Mouse (Mus musculus) forebrain, embryonic 15.5 days (tissue): ENCODE results near the gene Mpo. TPM values are rescaled to one million over a fixed set of nuclear protein-coding genes. Genes with fewer than 3 reads are reported as not detected.

Experiments used
- ATAC-seq: fragments of 200-750 bp; cut with Nextera tagmentation; replicated peaks from 2 replicates; pipeline ENCODE4 v1.8.0; 2017; ENCODE audit warnings: mild to moderate bottlenecking, moderate TSS enrichment, moderate library complexity
- H3K27ac ChIP-seq: fragments of 300-500 bp; sonication (generic); replicated peaks from 2 replicates; pipeline ENCODE4 v1.5.1; 2015; ENCODE audit warnings: mild to moderate bottlenecking, inconsistent platforms
- H3K27me3 ChIP-seq: fragments of 300-500 bp; sonication (generic); 2 replicates; pipeline ENCODE4 v1.6.1; 2015; ENCODE audit warnings: inconsistent platforms
- H3K36me3 ChIP-seq: fragments of 300-500 bp; sonication (generic); 2 replicates; pipeline ENCODE4 v1.6.1; 2015; ENCODE audit warnings: mild to moderate bottlenecking, inconsistent platforms
- H3K4me1 ChIP-seq: fragments of 300-500 bp; sonication (generic); 2 replicates; pipeline ENCODE4 v1.6.1; 2015; ENCODE audit warnings: inconsistent platforms
- H3K4me2 ChIP-seq: fragments of 300-500 bp; sonication (generic); replicated peaks from 2 replicates; pipeline ENCODE4 v1.6.1; 2015; ENCODE audit warnings: mild to moderate bottlenecking, inconsistent platforms
- H3K4me3 ChIP-seq: fragments of 300-500 bp; sonication (generic); 2 replicates; pipeline ENCODE4 v1.5.1; 2015; ENCODE audit warnings: mild to moderate bottlenecking, inconsistent platforms
- H3K9ac ChIP-seq: fragments of 300-500 bp; sonication (generic); replicated peaks from 2 replicates; pipeline ENCODE4 v1.6.1; 2015; ENCODE audit warnings: mild to moderate bottlenecking, inconsistent platforms
- H3K9me3 ChIP-seq: fragments of 300-500 bp; sonication (generic); 2 replicates; pipeline ENCODE4 v1.6.1; 2016; ENCODE audit warnings: inconsistent platforms
- WGBS: fragments of 180-500 bp; shearing (Covaris S2); methylation state at CpG from one replicate; pipeline ENCODE4 v1.1.7; 2015; ENCODE audit warnings: mixed read lengths; 5-methylcytosine and 5-hydroxymethylcytosine counted together
- polyA plus RNA-seq: library from polyadenylated mRNA; unstranded; fragments of >200 nt; fragmentation: Nextera tagmentation; extraction: Ambion mirVana; gene quantifications from 2 replicates; pipeline ENCODE4 v1.2.1, GENCODE M21; 2015

Gene Mpo
- polyA plus RNA-seq, result 0.18 and 0.27 TPM in 2 replicates

DNA sequence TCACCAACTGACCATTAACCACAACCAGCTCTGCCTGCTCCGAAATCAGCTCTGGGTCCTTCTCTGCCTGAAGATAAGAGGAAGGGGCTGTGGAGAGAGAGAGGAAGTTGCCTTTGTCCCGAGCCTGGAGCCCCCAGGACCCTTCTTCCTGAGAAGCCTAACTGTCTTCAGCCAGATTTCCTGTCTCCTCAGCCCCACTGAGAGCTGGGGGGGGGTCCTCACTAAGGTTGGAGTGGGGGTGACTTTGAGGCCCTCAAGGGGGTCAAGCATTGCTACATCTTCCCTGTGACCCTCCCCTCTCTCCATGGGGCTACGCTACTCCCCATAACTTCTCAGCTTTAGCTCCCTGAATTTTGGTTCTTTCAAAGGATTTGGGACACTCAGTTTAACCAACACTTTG lies at the start of gene Mpo:
Mpo (plus strand) TSS at position 122 of the 400 bp plus-strand sequence.
- H3K9me3 ChIP-seq, result no peaks in the 10 kb centered on the region
- no peak within 1 kb of the TSS for H3K4me2 ChIP-seq
- no peak for ATAC-seq
- no peak within 1 kb of the TSS for H3K4me3 ChIP-seq
- no peak within 1 kb of the TSS for H3K27ac ChIP-seq
- WGBS, result 62% methylated on average over 3 of the region's 3 CpGs
- H3K4me1 ChIP-seq, result no peaks in the 10 kb centered on the region
- no peak within 1 kb of the TSS for H3K9ac ChIP-seq
- H3K27me3 ChIP-seq, result no peaks in the 10 kb centered on the region
- H3K36me3 ChIP-seq, result no peaks in the 10 kb centered on the region

DNA sequence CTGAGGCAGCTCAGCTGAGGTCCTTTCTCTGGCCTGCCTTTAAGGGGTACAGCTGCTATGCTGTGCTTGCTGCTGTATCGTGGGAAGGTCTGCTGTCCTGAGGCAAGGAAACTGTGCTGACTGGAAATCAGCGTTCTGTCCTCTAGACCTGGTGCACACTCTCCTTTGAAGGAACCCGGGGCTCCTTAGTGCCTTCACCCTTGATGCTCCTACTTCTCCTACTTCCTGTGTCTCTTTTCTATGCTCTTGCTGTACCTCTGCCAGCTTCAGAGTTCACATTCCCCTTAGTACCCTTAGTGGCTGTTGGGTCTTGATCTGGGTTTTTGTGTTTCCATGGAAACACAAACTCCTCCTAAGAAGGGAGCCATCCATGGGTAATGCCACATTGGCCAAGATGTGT lies 49.7 kb upstream of the Mpo start:
- 93% methylated on average over 3 of the region's 3 CpGs for WGBS

DNA sequence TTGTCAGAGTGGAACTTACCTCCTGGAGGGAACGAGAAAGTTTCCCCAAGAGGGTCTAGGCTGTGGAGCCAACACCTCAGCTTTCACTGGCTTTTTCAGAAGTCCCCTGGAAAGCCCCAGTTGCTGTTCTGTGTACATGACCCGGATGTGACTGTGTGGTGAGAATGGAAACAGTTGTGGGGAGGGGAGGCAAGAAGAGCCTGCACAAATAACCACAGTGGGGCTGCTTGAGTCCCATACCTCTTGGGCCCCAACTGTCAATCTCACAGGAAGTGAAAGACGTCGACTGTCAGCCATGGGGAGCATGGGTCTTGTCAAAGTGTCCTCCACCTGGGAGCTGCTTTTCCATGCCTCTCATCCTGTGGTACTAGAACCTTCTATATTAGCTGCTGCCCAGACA lies 48.4 kb upstream of the Mpo start:
- Histone ChIP-seq H3K9me3 (no peaks in the 10 kb centered on the region), H3K27ac (no peak overlapping the region), H3K27me3 (0 out of 2 replicates have a peak, but pooled peaks cover 3% of the 10 kb centered on the region), H3K9ac (no peak overlapping the region), H3K36me3 (peaks cover 49% of the 10 kb centered on the region), H3K4me1 (no peaks in the 10 kb centered on the region), H3K4me3 (no peak overlapping the region), H3K4me2 (no peak overlapping the region)
- no peak for ATAC-seq
- 84% methylated on average over 4 of the region's 4 CpGs for WGBS

More for the DNA sequence above, 49.7 kb upstream of the Mpo start:
- H3K27me3 ChIP-seq, result no peaks in the 10 kb centered on the region
- H3K27ac ChIP-seq, result no peak overlapping the region
- no peak overlapping the region for H3K9ac ChIP-seq
- H3K9me3 ChIP-seq, result no peaks in the 10 kb centered on the region
- H3K4me2 ChIP-seq, result no peak overlapping the region
- peaks cover 56% of the 10 kb centered on the region for H3K36me3 ChIP-seq
- H3K4me1 ChIP-seq, result no peaks in the 10 kb centered on the region
- ATAC-seq, result no peak
- no peak overlapping the region for H3K4me3 ChIP-seq

DNA sequence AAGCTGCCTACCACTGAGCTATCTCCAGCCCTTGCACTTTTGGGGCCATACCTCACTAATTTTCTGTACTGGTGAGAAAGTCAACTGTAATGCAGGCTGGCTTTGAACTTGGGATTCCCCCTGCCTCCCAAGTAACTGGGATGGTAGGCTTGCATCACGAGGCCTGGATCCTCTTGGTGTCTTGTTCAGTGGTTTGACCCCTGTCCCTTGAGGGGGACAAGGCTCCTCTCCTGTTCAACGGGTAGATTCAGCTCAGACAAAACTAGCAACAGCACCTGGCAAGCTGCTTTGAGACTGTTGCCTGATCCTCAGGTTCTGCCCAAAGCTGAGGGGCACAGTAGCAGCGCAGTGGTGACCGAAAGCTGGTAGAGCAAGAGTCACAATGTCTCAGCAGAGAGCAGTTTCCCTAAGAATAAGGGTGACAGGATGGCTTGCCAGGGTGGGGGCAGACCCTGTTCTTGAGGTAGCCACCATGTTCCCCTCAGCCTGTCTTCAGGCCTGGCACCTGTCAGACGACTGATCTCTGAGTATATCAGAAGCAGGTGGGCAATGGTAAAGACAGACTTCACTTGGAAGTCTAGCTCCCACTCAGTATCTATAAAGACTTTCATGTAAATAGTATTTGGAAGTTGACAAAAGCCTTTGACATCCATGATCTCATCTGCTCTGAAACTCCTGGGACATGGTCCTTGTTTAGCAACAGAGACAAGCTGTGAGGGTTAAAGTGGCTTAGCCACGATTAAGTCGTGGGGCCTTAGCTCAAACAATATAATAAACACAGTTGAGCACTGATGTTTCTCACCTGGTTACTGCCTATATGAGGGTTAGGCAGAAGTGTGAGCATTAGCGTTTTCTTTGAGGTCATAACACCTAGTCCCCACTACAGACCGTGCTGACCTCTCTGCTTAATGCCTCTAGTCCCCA lies 47.5 kb upstream of the Mpo start:
- H3K27me3 ChIP-seq, result 0 out of 2 replicates have a peak, but pooled peaks cover 3% of the 10 kb centered on the region
- H3K9ac ChIP-seq, result no peak overlapping the region
- H3K4me1 ChIP-seq, result no peaks in the 10 kb centered on the region
- no peaks in the 10 kb centered on the region for H3K9me3 ChIP-seq
- H3K27ac ChIP-seq, result no peak overlapping the region
- H3K4me3 ChIP-seq, result no peak overlapping the region
- ATAC-seq, result no peak
- no peak overlapping the region for H3K4me2 ChIP-seq
- 84% methylated on average over 9 of the region's 9 CpGs for WGBS
- peaks cover 39% of the 10 kb centered on the region for H3K36me3 ChIP-seq

DNA sequence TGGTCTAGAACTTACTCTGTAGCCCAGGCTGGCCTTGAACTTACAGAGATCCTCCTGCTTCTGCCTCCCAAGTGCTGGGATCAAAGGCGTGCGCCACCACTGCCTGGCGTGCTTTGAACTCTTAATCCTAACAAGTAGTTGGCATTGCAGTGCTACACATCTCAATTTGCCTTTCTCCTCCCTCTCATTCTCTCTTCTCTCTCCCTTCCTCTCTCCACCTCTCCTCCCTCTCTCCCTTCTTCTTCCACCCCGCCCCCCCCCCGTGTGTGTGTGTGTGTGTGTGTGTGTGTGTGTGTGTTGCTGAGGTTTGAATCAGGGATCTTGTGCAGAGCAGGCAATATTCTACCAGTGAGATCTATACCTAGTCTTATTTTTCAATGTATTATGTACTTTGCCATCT lies 46.1 kb upstream of the Mpo start:
- Histone ChIP-seq H3K4me3 (no peak overlapping the region), H3K27ac (no peak overlapping the region), H3K27me3 (0 out of 2 replicates have a peak, but pooled peaks cover 3% of the 10 kb centered on the region), H3K4me1 (no peaks in the 10 kb centered on the region), H3K9ac (no peak overlapping the region), H3K4me2 (no peak overlapping the region), H3K36me3 (peaks cover 28% of the 10 kb centered on the region), H3K9me3 (no peaks in the 10 kb centered on the region)
- WGBS, result 96% methylated on average over 5 of the region's 5 CpGs
- no peak for ATAC-seq

DNA sequence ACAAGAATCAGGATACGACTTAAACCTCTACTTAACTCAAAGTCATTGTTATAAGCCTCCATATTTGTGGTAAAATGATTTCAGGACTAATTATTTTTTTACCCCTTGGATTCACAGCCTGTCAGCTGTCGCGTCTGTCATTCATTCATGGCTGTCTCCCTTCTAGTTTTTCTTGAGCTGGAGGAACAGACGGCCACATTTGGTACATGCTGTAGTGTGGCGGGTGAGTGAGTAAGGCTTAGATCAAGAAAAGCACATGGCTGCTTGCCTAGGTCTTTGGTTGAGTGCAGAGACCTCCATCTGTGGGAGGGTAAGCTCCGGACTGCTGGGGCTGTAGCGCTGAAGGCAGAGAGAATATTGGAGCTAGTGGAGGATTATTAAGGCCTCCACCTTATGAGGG lies 45.7 kb upstream of the Mpo start:
- no peak overlapping the region for H3K4me3 ChIP-seq
- no peak overlapping the region for H3K9ac ChIP-seq
- ATAC-seq, result no peak
- peaks cover 24% of the 10 kb centered on the region for H3K36me3 ChIP-seq
- H3K4me1 ChIP-seq, result no peaks in the 10 kb centered on the region
- H3K27ac ChIP-seq, result no peak overlapping the region
- H3K27me3 ChIP-seq, result 0 out of 2 replicates have a peak, but pooled peaks cover 3% of the 10 kb centered on the region
- H3K4me2 ChIP-seq, result no peak overlapping the region
- H3K9me3 ChIP-seq, result no peaks in the 10 kb centered on the region
- WGBS, result 85% methylated on average over 7 of the region's 7 CpGs

DNA sequence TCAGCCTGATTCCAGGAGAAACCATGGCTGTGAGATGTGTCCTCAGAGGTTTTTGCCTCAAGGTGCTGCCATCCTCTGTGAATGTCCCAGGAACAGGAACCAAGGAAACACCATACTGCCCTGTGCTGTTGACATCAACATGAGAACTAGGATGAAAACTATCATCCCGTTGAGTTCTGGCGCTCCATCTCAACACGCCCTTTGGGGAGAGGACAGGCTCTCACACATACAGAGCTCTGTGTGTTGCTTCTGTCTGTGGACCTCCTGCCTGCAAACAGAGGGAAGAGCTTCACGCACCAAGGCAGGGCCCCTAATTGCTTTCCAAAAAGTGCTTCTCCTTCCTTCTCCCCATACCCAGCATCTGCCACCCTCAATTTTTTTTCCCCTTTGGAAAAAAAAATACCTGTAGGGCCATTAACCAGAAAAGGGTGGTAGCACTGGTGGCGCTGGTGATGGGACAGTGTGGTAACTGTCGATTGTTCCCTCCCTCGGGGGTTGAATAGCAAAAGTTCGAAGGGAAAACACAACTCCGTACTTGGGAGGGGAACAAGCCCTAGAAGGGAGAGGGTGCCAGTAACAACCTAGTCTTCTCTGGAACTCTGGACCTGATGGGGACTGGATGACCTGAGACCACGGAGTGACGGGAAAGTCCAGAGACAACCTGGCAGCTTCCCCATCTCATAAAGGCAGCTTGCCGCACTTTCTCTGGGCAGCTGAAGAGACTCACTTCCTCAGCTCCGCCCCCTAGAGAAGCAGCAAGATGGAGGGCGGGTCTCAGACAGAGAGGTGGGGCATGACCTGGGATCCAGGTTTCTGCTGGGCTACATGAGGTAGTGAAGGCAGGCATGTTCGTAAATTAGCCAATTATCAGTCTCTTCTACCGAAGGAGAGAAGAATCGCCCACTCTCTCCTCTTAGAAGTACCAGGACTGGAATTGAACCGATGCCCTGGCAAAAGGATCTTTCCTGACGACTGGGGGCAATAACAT lies 45.0 kb upstream of the Mpo start:
- no peak overlapping the region for H3K27ac ChIP-seq
- no peak for ATAC-seq
- H3K9me3 ChIP-seq, result no peaks in the 10 kb centered on the region
- no peak overlapping the region for H3K4me3 ChIP-seq
- H3K27me3 ChIP-seq, result 0 out of 2 replicates have a peak, but pooled peaks cover 3% of the 10 kb centered on the region
- no peaks in the 10 kb centered on the region for H3K4me1 ChIP-seq
- no peak overlapping the region for H3K9ac ChIP-seq
- 44% methylated on average over 19 of the region's 19 CpGs for WGBS
- no peak overlapping the region for H3K4me2 ChIP-seq
- peaks cover 19% of the 10 kb centered on the region for H3K36me3 ChIP-seq

- Histone ChIP-seq H3K9ac (no peak overlapping the region), H3K36me3 (peaks cover 10% of the 10 kb centered on the region), H3K4me1 (no peaks in the 10 kb centered on the region), H3K4me3 (no peak overlapping the region), H3K9me3 (no peaks in the 10 kb centered on the region), H3K27ac (no peak overlapping the region), H3K27me3 (0 out of 2 replicates have a peak, but pooled peaks cover 3% of the 10 kb centered on the region), H3K4me2 (no peak overlapping the region)
- whole genome bisulfite sequencing, result 73% methylated on average over 18 of the region's 18 CpGs
- ATAC-seq, result no peak
Measured at GRCm38 (mm10) chr11:87749192-87750042, 44.0 kb upstream of the Mpo start.

- no peak overlapping the region for H3K9ac ChIP-seq
- H3K9me3 ChIP-seq, result no peaks in the 10 kb centered on the region
- ATAC-seq, result no peak
- H3K27me3 ChIP-seq, result 0 out of 2 replicates have a peak, but pooled peaks cover 3% of the 10 kb centered on the region
- 81% methylated on average over 11 of the region's 11 CpGs for WGBS
- no peak overlapping the region for H3K4me3 ChIP-seq
- peaks cover 4% of the 10 kb centered on the region for H3K36me3 ChIP-seq
- H3K27ac ChIP-seq, result no peak overlapping the region
- no peaks in the 10 kb centered on the region for H3K4me1 ChIP-seq
- H3K4me2 ChIP-seq, result no peak overlapping the region
Measured at GRCm38 (mm10) chr11:87750043-87750421, 43.3 kb upstream of the Mpo start.

DNA sequence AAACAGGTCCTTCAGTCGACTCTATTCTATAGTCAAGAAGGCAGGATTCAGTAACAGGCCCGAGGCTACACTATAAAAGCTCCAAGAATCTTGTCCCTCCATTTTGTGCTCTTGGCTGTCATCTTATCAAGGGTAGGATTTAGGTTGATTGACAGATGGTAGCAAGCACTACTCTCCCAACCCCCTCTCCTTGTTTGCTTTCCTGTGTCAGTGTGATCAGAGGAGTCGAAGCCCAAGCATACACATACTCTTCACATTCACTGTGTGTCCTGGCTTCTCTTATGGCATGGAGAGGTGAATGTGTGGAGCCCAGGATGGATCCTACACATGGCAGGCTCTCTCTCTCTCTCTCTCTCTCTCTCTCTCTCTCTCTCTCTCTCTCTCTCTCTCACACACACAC lies 42.9 kb upstream of the Mpo start:
- Histone ChIP-seq H3K27me3 (0 out of 2 replicates have a peak, but pooled peaks cover 3% of the 10 kb centered on the region), H3K9me3 (no peaks in the 10 kb centered on the region), H3K9ac (no peak overlapping the region), H3K4me2 (no peak overlapping the region), H3K36me3 (no peaks in the 10 kb centered on the region; the same call in 1 of the 2 replicates), H3K4me1 (no peaks in the 10 kb centered on the region), H3K27ac (no peak overlapping the region), H3K4me3 (no peak overlapping the region)
- no peak for ATAC-seq
- WGBS, result 73% methylated on average over 3 of the region's 3 CpGs

GRCm38 (mm10) chr11:87751031-87751430 lies 42.4 kb upstream of the Mpo start:
- no peak overlapping the region for H3K9ac ChIP-seq
- H3K36me3 ChIP-seq, result no peaks in the 10 kb centered on the region
- WGBS, result 85% methylated on average over 8 of the region's 8 CpGs
- no peaks in the 10 kb centered on the region for H3K9me3 ChIP-seq
- ATAC-seq, result no peak
- H3K4me3 ChIP-seq, result no peak overlapping the region
- no peaks in the 10 kb centered on the region for H3K4me1 ChIP-seq
- 0 out of 2 replicates have a peak, but pooled peaks cover 3% of the 10 kb centered on the region for H3K27me3 ChIP-seq
- H3K27ac ChIP-seq, result no peak overlapping the region
- no peak overlapping the region for H3K4me2 ChIP-seq
